Mouse (Mus musculus) limb, embryonic 13.5 days (tissue): ENCODE results near the gene Tyk2. TPM values are rescaled to one million over a fixed set of nuclear protein-coding genes. Genes with fewer than 3 reads are reported as not detected.

ENCODE experiments used
- ATAC-seq: fragments of 200-750 bp; cut with Nextera tagmentation; 2 replicates; pipeline ENCODE4 v1.8.0; 2017; ENCODE audit warnings: low read depth, moderate number of reproducible peaks, moderate TSS enrichment; ENCODE audit not compliant: low FRiP score
- H3K27ac ChIP-seq: fragments of 300-500 bp; sonication (generic); 2 replicates; pipeline ENCODE4 v1.5.1; 2015; ENCODE audit warnings: inconsistent platforms, mild to moderate bottlenecking, moderate library complexity
- H3K27me3 ChIP-seq: fragments of 300-500 bp; sonication (generic); 2 replicates; pipeline ENCODE4 v1.6.1; 2015; ENCODE audit warnings: mild to moderate bottlenecking, inconsistent platforms
- H3K36me3 ChIP-seq: fragments of 300-500 bp; sonication (generic); 2 replicates; pipeline ENCODE4 v1.6.1; 2015; ENCODE audit warnings: inconsistent platforms, mild to moderate bottlenecking, moderate library complexity
- H3K4me1 ChIP-seq: fragments of 300-500 bp; sonication (generic); 2 replicates; pipeline ENCODE4 v1.6.1; 2015; ENCODE audit warnings: inconsistent platforms
- H3K4me2 ChIP-seq: fragments of 300-500 bp; sonication (generic); replicated peaks from 2 replicates; pipeline ENCODE4 v1.6.1; 2015; ENCODE audit warnings: inconsistent platforms, mild to moderate bottlenecking, moderate library complexity
- H3K4me3 ChIP-seq: fragments of 300-500 bp; sonication (generic); 2 replicates; pipeline ENCODE4 v1.5.1; 2015; ENCODE audit warnings: moderate library complexity, mild to moderate bottlenecking, inconsistent platforms
- H3K9ac ChIP-seq: fragments of 300-500 bp; sonication (generic); 2 replicates; pipeline ENCODE4 v1.6.1; 2015; ENCODE audit warnings: mild to moderate bottlenecking, inconsistent platforms
- H3K9me3 ChIP-seq: fragments of 300-500 bp; sonication (generic); 2 replicates; pipeline ENCODE4 v1.6.1; 2016; ENCODE audit warnings: inconsistent platforms
- WGBS: fragments of 180-500 bp; shearing (Covaris S2); methylation state at CpG from one replicate; pipeline ENCODE4 v1.1.7; 2015; 5-methylcytosine and 5-hydroxymethylcytosine counted together
- polyA plus RNA-seq: library from polyadenylated mRNA; unstranded; fragments of >200 nt; fragmentation: Nextera tagmentation; extraction: Ambion mirVana; gene quantifications from 2 replicates; pipeline ENCODE4 v1.2.1, GENCODE M21; 2015

The Tyk2 gene
- 13.7 and 16.5 TPM in 2 replicates for polyA plus RNA-seq

GRCm38 (mm10) chr9:21131059-21131956, at the start of gene Tyk2:
Gene Tyk2 (minus strand): TSS chr9:21131243.
- Histone ChIP-seq H3K27ac (peak within 1 kb of the TSS; percentile 44; the same call in 1 of the 2 replicates), H3K4me3 (peak within 1 kb of the TSS; percentile 68), H3K9ac (peak within 1 kb of the TSS; percentile 78), H3K36me3 (peaks cover 26% of the 10 kb centered on the region), H3K4me1 (peaks cover 6% of the 10 kb centered on the region), H3K9me3 (no peaks in the 10 kb centered on the region), H3K27me3 (no peaks in the 10 kb centered on the region), H3K4me2 (peak within 1 kb of the TSS; percentile 74)
- 5% methylated on average over 37 of the region's 37 CpGs for WGBS
- peak; percentile 99 for ATAC-seq

GRCm38 (mm10) chr9:21180841-21181240, 49.8 kb upstream of the Tyk2 start:
- peaks cover 22% of the 10 kb centered on the region for H3K4me1 ChIP-seq
- H3K9ac ChIP-seq, result no peak overlapping the region
- no peak overlapping the region for H3K4me2 ChIP-seq
- ATAC-seq, result no peak
- 53% methylated on average over 1 of the region's 1 CpGs for WGBS
- H3K9me3 ChIP-seq, result no peaks in the 10 kb centered on the region
- H3K4me3 ChIP-seq, result peak overlapping the region; percentile 37; the same call in 1 of the 2 replicates
- peaks cover 36% of the 10 kb centered on the region for H3K27me3 ChIP-seq
- H3K36me3 ChIP-seq, result no peaks in the 10 kb centered on the region
- no peak overlapping the region for H3K27ac ChIP-seq

GRCm38 (mm10) chr9:21180402-21180801, 49.4 kb upstream of the Tyk2 start:
- Histone ChIP-seq H3K36me3 (no peaks in the 10 kb centered on the region), H3K4me1 (peaks cover 22% of the 10 kb centered on the region), H3K27me3 (peaks cover 32% of the 10 kb centered on the region), H3K9me3 (no peaks in the 10 kb centered on the region), H3K4me2 (no peak overlapping the region), H3K27ac (no peak overlapping the region), H3K9ac (0 out of 2 replicates have a peak overlapping the region, but pooled peaks have one; percentile 8), H3K4me3 (no peak overlapping the region)
- WGBS, result 48% methylated on average over 4 of the region's 4 CpGs
- ATAC-seq, result no peak

GRCm38 (mm10) chr9:21172364-21172763, 41.3 kb upstream of the Tyk2 start:
- no peak for ATAC-seq
- H3K27me3 ChIP-seq, result peaks cover 2% of the 10 kb centered on the region
- no peak overlapping the region for H3K9ac ChIP-seq
- no peak overlapping the region for H3K4me2 ChIP-seq
- peaks cover 17% of the 10 kb centered on the region for H3K4me1 ChIP-seq
- no peaks in the 10 kb centered on the region for H3K9me3 ChIP-seq
- no peaks in the 10 kb centered on the region for H3K36me3 ChIP-seq
- no peak overlapping the region for H3K4me3 ChIP-seq
- 75% methylated on average over 6 of the region's 6 CpGs for WGBS
- no peak overlapping the region for H3K27ac ChIP-seq

- Histone ChIP-seq H3K27me3 (peaks cover 34% of the 10 kb centered on the region), H3K4me1 (peaks cover 46% of the 10 kb centered on the region), H3K4me3 (no peak overlapping the region), H3K9me3 (no peaks in the 10 kb centered on the region), H3K36me3 (no peaks in the 10 kb centered on the region), H3K4me2 (peak overlapping the region; percentile 51), H3K9ac (no peak overlapping the region), H3K27ac (no peak overlapping the region)
- peak; percentile 3; the same call in 1 of the 2 replicates for ATAC-seq
- 68% methylated on average over 1 of the region's 1 CpGs for WGBS
Observed at GRCm38 (mm10) chr9:21169157-21169556, 38.1 kb upstream of the Tyk2 start.

- peaks cover 41% of the 10 kb centered on the region for H3K27me3 ChIP-seq
- no peaks in the 10 kb centered on the region for H3K36me3 ChIP-seq
- peak; percentile 71 for ATAC-seq
- H3K4me1 ChIP-seq, result peaks cover 49% of the 10 kb centered on the region
- no peaks in the 10 kb centered on the region for H3K9me3 ChIP-seq
- WGBS, result 6% methylated on average over 30 of the region's 30 CpGs
- 0 out of 2 replicates have a peak overlapping the region, but pooled peaks have one; percentile 5 for H3K9ac ChIP-seq
- H3K27ac ChIP-seq, result peak overlapping the region; percentile 40; the same call in 1 of the 2 replicates
- H3K4me3 ChIP-seq, result peak overlapping the region; percentile 18
- peak overlapping the region; percentile 51 for H3K4me2 ChIP-seq
Observed at GRCm38 (mm10) chr9:21168161-21169123, 37.4 kb upstream of the Tyk2 start.

GRCm38 (mm10) chr9:21167140-21168097, 36.4 kb upstream of the Tyk2 start:
- no peak for ATAC-seq
- Histone ChIP-seq H3K27ac (peak overlapping the region; percentile 40; the same call in 1 of the 2 replicates), H3K9me3 (no peaks in the 10 kb centered on the region), H3K4me3 (peak overlapping the region; percentile 18), H3K4me1 (peaks cover 49% of the 10 kb centered on the region), H3K9ac (0 out of 2 replicates have a peak overlapping the region, but pooled peaks have one; percentile 5), H3K4me2 (peak overlapping the region; percentile 51), H3K27me3 (peaks cover 51% of the 10 kb centered on the region), H3K36me3 (no peaks in the 10 kb centered on the region)
- 46% methylated on average over 10 of the region's 10 CpGs for WGBS

GRCm38 (mm10) chr9:21166516-21166915, 35.5 kb upstream of the Tyk2 start:
- H3K4me2 ChIP-seq, result peak overlapping the region; percentile 92
- H3K27me3 ChIP-seq, result peaks cover 60% of the 10 kb centered on the region
- H3K4me3 ChIP-seq, result peak overlapping the region; percentile 57
- no peak overlapping the region for H3K9ac ChIP-seq
- no peak overlapping the region for H3K27ac ChIP-seq
- peaks cover 51% of the 10 kb centered on the region for H3K4me1 ChIP-seq
- ATAC-seq, result no peak
- H3K9me3 ChIP-seq, result no peaks in the 10 kb centered on the region
- no peaks in the 10 kb centered on the region for H3K36me3 ChIP-seq
- WGBS, result 36% methylated on average over 3 of the region's 3 CpGs

GRCm38 (mm10) chr9:21165952-21166451, 35.0 kb upstream of the Tyk2 start:
- no peak overlapping the region for H3K27ac ChIP-seq
- no peak for ATAC-seq
- H3K27me3 ChIP-seq, result peaks cover 64% of the 10 kb centered on the region
- no peaks in the 10 kb centered on the region for H3K36me3 ChIP-seq
- peak overlapping the region; percentile 92 for H3K4me2 ChIP-seq
- peak overlapping the region; percentile 57 for H3K4me3 ChIP-seq
- under 1% methylated on average over 45 of the region's 47 CpGs for WGBS
- no peaks in the 10 kb centered on the region for H3K9me3 ChIP-seq
- H3K9ac ChIP-seq, result peak overlapping the region; percentile 62
- H3K4me1 ChIP-seq, result peaks cover 55% of the 10 kb centered on the region

GRCm38 (mm10) chr9:21165041-21165951, 34.3 kb upstream of the Tyk2 start, which contains the start of gene Pde4a:
Gene Pde4a (plus strand): TSS chr9:21165714.
- no peak for ATAC-seq
- H3K27me3 ChIP-seq, result peaks cover 71% of the 10 kb centered on the region
- 1% methylated on average over 75 of the region's 86 CpGs for WGBS
- H3K4me2 ChIP-seq, result peak within 1 kb of the TSS; percentile 92
- H3K9ac ChIP-seq, result peak within 1 kb of the TSS; percentile 62
- H3K36me3 ChIP-seq, result no peaks in the 10 kb centered on the region
- H3K9me3 ChIP-seq, result no peaks in the 10 kb centered on the region
- H3K4me1 ChIP-seq, result peaks cover 55% of the 10 kb centered on the region
- H3K4me3 ChIP-seq, result peak within 1 kb of the TSS; percentile 57
- no peak within 1 kb of the TSS for H3K27ac ChIP-seq
